ENCODE assay signal across 19 mouse cellular contexts in the genomic region with DNA sequence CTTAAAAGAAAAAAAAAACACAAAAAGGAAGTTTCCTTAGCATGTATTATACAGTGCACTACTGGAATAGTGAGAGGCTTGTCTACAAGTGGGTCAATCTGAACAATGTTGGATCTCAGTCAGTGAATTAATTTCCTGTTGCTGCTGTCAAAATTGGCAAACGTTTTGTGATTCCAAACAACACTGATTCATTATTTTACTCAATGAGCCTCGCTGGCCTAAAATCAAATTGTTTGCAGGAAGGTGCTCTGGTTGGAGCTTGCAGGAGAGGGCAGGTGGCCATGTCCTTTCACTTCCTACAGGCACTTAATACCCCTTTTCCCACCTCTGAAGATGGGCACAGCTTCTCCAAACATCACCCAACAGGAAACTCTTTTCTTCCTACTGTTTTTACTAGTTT.
DNase-seq lines count a peak whose midpoint lies in the region; ATAC-seq lines count a peak whose summit lies in the region.
"Had no signal": no experiment of that assay in that cellular context is flagged by ENCODE, and none has a peak within 500 bp of the region (broad histone marks: within the 10 kb centered on the region; RNA-seq: fewer than 3 reads in every experiment).

No protein-coding gene starts in this region.

- DNase-seq in frontal cortex, adult 2 months (ENCODE audit: extremely low spot score in 1 of 2, low spot score in 1 of 2): peak; percentile 1 to 32
- no peak for DNase-seq in frontal cortex, postnatal 10 days (ENCODE audit: low spot score in 2 of 2)
- DNase-seq in right cerebral cortex, postnatal 10 days (ENCODE audit: low spot score in 2 of 2): peak; percentile 15 to 16
- no peak for DNase-seq in right cerebral cortex, postnatal 4 days
- peak; percentile 11 for DNase-seq in layer of hippocampus, adult 9-10 months (ENCODE audit: low spot score)
- no peak for DNase-seq in adrenal gland, postnatal 10 days
- DNase-seq: adrenal gland, adult 8-10 months; forebrain, postnatal 0 days; gastrocnemius, postnatal 10 days; heart, adult 11 months; heart, postnatal 36 days; kidney, adult 9 months; kidney, postnatal 25 days; liver, postnatal 0 days; lung, postnatal 14 days; thymus, adult 2 months had no signal

- ATAC-seq in megakaryocyte progenitor cell, adult 5-6 weeks (replicated peaks; ENCODE audit: poor library complexity): no peak
- ATAC-seq: forebrain, postnatal 0 days; intestine, embryonic 15.5 days; liver, postnatal 0 days; Patski had no signal

Comparison
In these comparisons a context has a peak if more than half of its experiments do, and no peak if none do; other contexts are left out.
1. DNase-seq: peak in frontal cortex, adult 2 months (2 of 2), right cerebral cortex, postnatal 10 days (2 of 2) and layer of hippocampus, adult 9-10 months (single experiment); none in frontal cortex, postnatal 10 days (0 of 2), right cerebral cortex, postnatal 4 days (single experiment) and adrenal gland, postnatal 10 days (single experiment).